Mouse (Mus musculus): ENCODE data around the gene Hif3a.

DNA sequence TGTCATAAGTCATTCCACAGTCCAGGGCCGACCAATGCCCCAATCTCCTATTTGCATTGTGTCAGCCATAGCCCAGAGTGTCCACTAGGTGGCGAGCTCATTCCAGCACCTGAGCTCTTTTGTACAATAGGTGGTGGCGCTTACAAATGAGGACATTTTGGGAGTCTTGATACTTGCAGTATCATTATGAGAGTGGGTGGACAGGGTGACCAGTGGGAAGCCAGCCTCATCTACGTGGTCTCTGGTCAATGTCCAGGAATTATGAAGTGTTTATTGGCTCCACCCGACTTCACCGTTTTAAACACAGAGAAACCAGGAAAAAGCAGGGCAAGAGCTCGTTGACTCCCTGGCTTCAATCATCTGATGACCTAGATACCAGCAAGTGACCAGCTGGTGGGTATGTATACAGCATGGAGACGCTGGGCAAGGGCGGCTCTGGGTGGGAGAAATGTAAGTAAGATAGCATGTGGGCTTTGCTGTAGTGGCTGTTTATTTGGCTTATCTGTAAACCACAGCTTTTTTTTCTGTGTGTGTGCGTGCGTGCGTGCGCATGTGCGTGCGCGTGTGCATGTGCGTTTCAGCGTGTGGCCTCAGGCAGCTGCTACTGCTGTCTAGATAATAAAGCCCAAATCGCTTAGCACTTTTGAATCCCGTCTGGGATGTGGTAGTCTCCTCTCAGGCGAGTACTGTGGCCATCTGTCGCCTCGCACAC lies 11.8 kb upstream of the Hif3a start, which contains the start of gene Psg16:
- TF ChIP-seq POLR2AphosphoS2 (IDR thresholded peaks at IDR 0.05; ENCODE audit: insufficient read length, low read depth) (no peak), POLR2A (IDR thresholded peaks at IDR 0.05; ENCODE audit: insufficient read length, low read depth) (no peak), CEBPB (IDR thresholded peaks at IDR 0.05; ENCODE audit: insufficient read depth, poor library complexity, severe bottlenecking) (no peak), MYOG (IDR thresholded peaks at IDR 0.05; ENCODE audit: control insufficient read depth in 1 of 3, insufficient read depth in 1 of 3, insufficient read length in 2 of 3, low read depth in 2 of 3) (no peak), USF1 (IDR thresholded peaks at IDR 0.05; ENCODE audit: low read depth) (no peak), MYOD1 (IDR thresholded peaks at IDR 0.05; ENCODE audit: control insufficient read depth in 1 of 3, insufficient read length in 2 of 3, low read depth in 2 of 3) (no peak), TCF3 (IDR thresholded peaks at IDR 0.05; ENCODE audit: insufficient read length, low read depth) (no peak), TCF12 (IDR thresholded peaks at IDR 0.05; ENCODE audit: insufficient read depth, poor library complexity, severe bottlenecking) (no peak), MAX (IDR thresholded peaks at IDR 0.05; ENCODE audit: low read depth) (no peak), E2F4 (IDR thresholded peaks at IDR 0.05; ENCODE audit: insufficient read depth) (no peak)
